Mouse (Mus musculus) MEL (cell line): ENCODE data around the gene Psma5. TPM values are rescaled to one million over a fixed set of nuclear protein-coding genes. Genes with fewer than 3 reads are reported as not detected.

Experiments
- DNase-seq: peaks from one replicate; pipeline ENCODE4 v3.0.0; 2011; ENCODE audit warnings: low read depth, low spot score
- H3K27ac ChIP-seq: 2 replicates; pipeline ENCODE4 v1.5.1; 2012; ENCODE audit warnings: low read depth, mild to moderate bottlenecking, control low read depth, low read length, moderate library complexity; ENCODE audit not compliant: control insufficient read depth
- H3K27me3 ChIP-seq, 2 experiments: fragments of 150-350 bp in 1 of 2; sonication (generic) in 1 of 2; 2 replicates each; pipeline ENCODE4 v1.6.1; 2012; ENCODE audit warnings: low read length in 2 of 2, mild to moderate bottlenecking in 2 of 2, improper control_type of control experiment in 1 of 2, moderate library complexity in 1 of 2; ENCODE audit not compliant: insufficient read depth in 2 of 2, control insufficient read depth in 1 of 2
- H3K36me3 ChIP-seq, 2 experiments: 2 replicates each; pipeline ENCODE4 v1.6.1; 2012 to 2014; ENCODE audit warnings: low read length in 2 of 2, improper control_type of control experiment in 1 of 2, inconsistent platforms in 1 of 2, mild to moderate bottlenecking in 1 of 2; ENCODE audit not compliant: insufficient read depth in 2 of 2, control insufficient read depth in 1 of 2
- H3K4me1 ChIP-seq, 2 experiments: fragments of 150-350 bp in 1 of 2; sonication (generic) in 1 of 2; 2 replicates each; pipeline ENCODE4 v1.6.1; 2012; ENCODE audit warnings: low read length in 2 of 2, improper control_type of control experiment in 1 of 2, mild to moderate bottlenecking in 1 of 2; ENCODE audit not compliant: insufficient read depth in 2 of 2, control insufficient read depth in 1 of 2
- H3K4me3 ChIP-seq, 2 experiments: fragments of 150-350 bp in 1 of 2; sonication (generic) in 1 of 2; 2 replicates each; pipeline ENCODE4 v1.5.1; 2012; ENCODE audit warnings: low read depth in 2 of 2, low read length in 2 of 2, mild to moderate bottlenecking in 2 of 2, moderate library complexity in 2 of 2, control low read depth in 1 of 2, improper control_type of control experiment in 1 of 2; ENCODE audit not compliant: control insufficient read depth in 1 of 2, insufficient read depth in 1 of 2
- H3K79me2 ChIP-seq: 2 replicates; pipeline ENCODE4 v1.6.1; 2012; ENCODE audit warnings: mild to moderate bottlenecking, low read length, moderate library complexity; ENCODE audit not compliant: control insufficient read depth, poor library complexity, insufficient read depth
- H3K9ac ChIP-seq: 2 replicates; pipeline ENCODE4 v1.6.1; 2012; ENCODE audit warnings: low read depth, mild to moderate bottlenecking, control low read depth, low read length, moderate library complexity; ENCODE audit not compliant: control insufficient read depth, poor library complexity, severe bottlenecking
- H3K9me3 ChIP-seq: fragments of 150-350 bp; sonication (generic); replicated peaks from 2 replicates; pipeline ENCODE4 v1.6.1; 2012; ENCODE audit warnings: mild to moderate bottlenecking, low read length, improper control_type of control experiment, moderate library complexity; ENCODE audit not compliant: insufficient read depth
- CHD1 ChIP-seq: IDR thresholded peaks from 2 replicates; pipeline ENCODE4 v1.6.1; 2012; ENCODE audit warnings: low read depth, mild to moderate bottlenecking, inconsistent platforms, low read length, improper control_type of control experiment
- CHD2 ChIP-seq: IDR thresholded peaks from 2 replicates; pipeline ENCODE4 v1.6.1; 2011; ENCODE audit warnings: low read length, improper control_type of control experiment
- ELF1 ChIP-seq: IDR thresholded peaks from 2 replicates; pipeline ENCODE4 v1.6.1; 2014; ENCODE audit warnings: low read depth, mild to moderate bottlenecking, inconsistent platforms, low read length, improper control_type of control experiment, moderate library complexity
- ETS1 ChIP-seq: IDR thresholded peaks from 2 replicates; pipeline ENCODE4 v1.6.1; 2012; ENCODE audit warnings: low read depth, mild to moderate bottlenecking, inconsistent platforms, low read length, improper control_type of control experiment, moderate library complexity
- GABPA ChIP-seq: IDR thresholded peaks from 2 replicates; pipeline ENCODE4 v1.6.1; 2012; ENCODE audit warnings: low read depth, mild to moderate bottlenecking, inconsistent platforms, low read length, improper control_type of control experiment, moderate library complexity
- GATA1 ChIP-seq: IDR thresholded peaks from 2 replicates; pipeline ENCODE4 v1.6.1; 2011; ENCODE audit warnings: low read depth, low read length, improper control_type of control experiment
- KAT2A ChIP-seq: conservative IDR thresholded peaks from 2 replicates; pipeline ENCODE4 v1.6.1; 2012; ENCODE audit warnings: low read depth, low read length, improper control_type of control experiment, inconsistent platforms
- MAFK ChIP-seq: IDR thresholded peaks from 2 replicates; pipeline ENCODE4 v1.6.1; 2011; ENCODE audit warnings: low read depth, mild to moderate bottlenecking, low read length, improper control_type of control experiment, borderline replicate concordance
- MEF2A ChIP-seq: IDR thresholded peaks from 2 replicates; pipeline ENCODE4 v1.6.1; 2014; ENCODE audit warnings: low read depth, mild to moderate bottlenecking, inconsistent platforms, low read length, improper control_type of control experiment; ENCODE audit not compliant: poor library complexity, insufficient replicate concordance, severe bottlenecking; ENCODE audit errors: extremely low read depth
- MXI1 ChIP-seq: IDR thresholded peaks from 2 replicates; pipeline ENCODE4 v1.6.1; 2011; ENCODE audit warnings: mild to moderate bottlenecking, low read depth, low read length, improper control_type of control experiment
- MYB ChIP-seq: IDR thresholded peaks from 2 replicates; pipeline ENCODE4 v1.6.1; 2011; ENCODE audit warnings: mild to moderate bottlenecking, low read depth, low read length, improper control_type of control experiment
- NELFE ChIP-seq: IDR thresholded peaks from 2 replicates; pipeline ENCODE4 v1.6.1; 2011; ENCODE audit warnings: low read depth, low read length, improper control_type of control experiment
- NRF1 ChIP-seq: IDR thresholded peaks from 2 replicates; pipeline ENCODE4 v1.6.1; 2014; ENCODE audit warnings: low read depth, mild to moderate bottlenecking, inconsistent platforms, low read length, improper control_type of control experiment, moderate library complexity; ENCODE audit not compliant: poor library complexity, insufficient read depth, severe bottlenecking
- POLR2A ChIP-seq, 2 experiments: IDR thresholded peaks; 2 replicates each; pipeline ENCODE4 v1.6.1; 2011 to 2012; ENCODE audit warnings: low read length in 2 of 2, mild to moderate bottlenecking in 2 of 2, control low read depth in 1 of 2, improper control_type of control experiment in 1 of 2, low read depth in 1 of 2, moderate library complexity in 1 of 2; ENCODE audit not compliant: control insufficient read depth in 1 of 2, insufficient read depth in 1 of 2, poor library complexity in 1 of 2
- RAD21 ChIP-seq: IDR thresholded peaks from 2 replicates; pipeline ENCODE4 v1.6.1; 2011; ENCODE audit warnings: mild to moderate bottlenecking, low read depth, low read length, improper control_type of control experiment
- RCOR1 ChIP-seq: IDR thresholded peaks from 2 replicates; pipeline ENCODE4 v1.6.1; 2012; ENCODE audit warnings: low read depth, mild to moderate bottlenecking, inconsistent platforms, low read length, improper control_type of control experiment
- TCF12 ChIP-seq: IDR thresholded peaks from 2 replicates; pipeline ENCODE4 v1.6.1; 2014; ENCODE audit warnings: low read depth, mild to moderate bottlenecking, inconsistent platforms, low read length, improper control_type of control experiment, moderate library complexity
- UBTF ChIP-seq: IDR thresholded peaks from 2 replicates; pipeline ENCODE4 v1.6.1; 2012; ENCODE audit warnings: low read depth, mild to moderate bottlenecking, inconsistent platforms, low read length, improper control_type of control experiment, moderate library complexity, borderline replicate concordance; ENCODE audit not compliant: insufficient read depth
- USF1 ChIP-seq: IDR thresholded peaks from 2 replicates; pipeline ENCODE4 v1.6.1; 2014; ENCODE audit warnings: low read depth, mild to moderate bottlenecking, inconsistent platforms, low read length, improper control_type of control experiment, moderate library complexity
- USF2 ChIP-seq, 2 experiments: IDR thresholded peaks; 2 replicates each; pipeline ENCODE4 v1.6.1; 2011 to 2012; ENCODE audit warnings: improper control_type of control experiment in 2 of 2, low read length in 2 of 2, borderline replicate concordance in 1 of 2, inconsistent platforms in 1 of 2, low read depth in 1 of 2, mild to moderate bottlenecking in 1 of 2; ENCODE audit not compliant: insufficient read depth in 1 of 2
- ZKSCAN1 ChIP-seq: IDR thresholded peaks from 2 replicates; pipeline ENCODE4 v1.6.1; 2012; ENCODE audit warnings: low read depth, mild to moderate bottlenecking, inconsistent platforms, low read length, improper control_type of control experiment, moderate library complexity
- polyA plus RNA-seq, 2 experiments: library from polyadenylated mRNA; stranded (reverse) in 1 of 2; unstranded in 1 of 2; fragments of >175 nt in 1 of 2; fragments of >200 nt in 1 of 2; gene quantifications; 2 replicates each; pipeline versions ENCODE4 v1.2.1 to v1.2.4; 2012; ENCODE audit warnings: low replicate concordance in 2 of 2, low read depth in 1 of 2; ENCODE audit not compliant: insufficient read length in 2 of 2, insufficient read depth in 1 of 2, missing spikeins in 1 of 2
- total RNA-seq: library from RNA; depleted of rRNA; stranded (reverse); fragments of 300-350 nt; gene quantifications from 2 replicates; pipeline ENCODE4 v1.2.3, GENCODE M21; 2012

The Psma5 gene
- total and polyA plus RNA-seq, 3 experiments = 353 to 429 TPM; not detected in 1

DNA sequence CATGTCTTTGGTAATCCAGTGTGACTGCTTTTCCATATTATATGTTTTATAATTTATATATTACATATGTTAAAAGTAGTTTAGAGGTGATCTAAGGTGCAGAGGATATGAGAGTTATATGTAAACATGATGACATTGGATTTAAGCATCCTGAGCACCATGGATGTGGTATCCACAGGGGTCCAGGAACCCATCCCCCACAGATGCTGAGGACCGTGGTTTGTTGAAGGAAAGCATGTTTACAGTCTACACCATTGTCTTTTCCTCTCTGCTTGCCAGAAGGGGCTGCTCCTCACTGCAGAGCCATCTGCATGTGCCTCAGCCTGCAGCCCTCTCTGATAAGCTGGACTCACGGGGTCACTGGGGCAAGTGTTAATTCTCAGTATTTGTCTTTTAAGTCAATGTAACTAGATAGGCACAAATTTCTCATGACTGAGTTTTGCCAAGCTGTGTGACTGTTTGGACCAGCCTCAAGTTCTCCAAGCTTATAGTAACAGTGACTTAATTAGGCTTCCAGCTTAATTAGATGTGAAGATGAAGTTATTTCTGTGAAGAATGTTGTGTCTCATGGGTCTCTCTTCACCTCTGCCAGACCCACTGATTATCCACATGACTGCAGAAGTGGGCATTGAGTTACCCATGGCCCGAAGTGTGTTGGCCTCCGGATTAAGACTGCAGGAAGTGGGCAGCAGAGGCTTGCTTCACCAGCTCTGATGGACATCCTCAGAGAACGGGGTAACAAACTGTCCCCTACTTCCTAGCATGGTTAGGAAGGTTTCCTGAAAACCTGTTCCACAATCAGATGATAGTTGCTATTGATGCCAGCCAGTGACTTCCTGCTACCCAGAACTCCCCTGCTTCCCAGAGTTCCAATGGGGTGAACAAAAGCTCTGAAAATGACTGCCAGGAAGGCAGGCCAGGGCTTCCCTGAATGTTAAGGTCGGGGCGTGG is 41.2 kb downstream of the Psma5 start:
- peaks cover 0 to 20% of the 10 kb centered on the region in 2 experiments; a peak in 2 of 4 replicates for H3K36me3 ChIP-seq
- no peak overlapping the region for H3K4me3 ChIP-seq
- no peak for DNase-seq
- peaks cover 13 to 18% of the 10 kb centered on the region in 2 experiments for H3K4me1 ChIP-seq
- no peaks in the 10 kb centered on the region for H3K9me3 ChIP-seq
- no peak overlapping the region for H3K9ac ChIP-seq
- H3K27me3 ChIP-seq = no peaks in the 10 kb centered on the region
- peaks cover 4% of the 10 kb centered on the region for H3K79me2 ChIP-seq
- TF ChIP-seq RAD21 (no peak), RCOR1 (no peak), NELFE (no peak), CHD1 (no peak), MYB (no peak), ZKSCAN1 (no peak), GATA1 (no peak), ELF1 (no peak), MEF2A (no peak)
- TF ChIP-seq, all 39 proteins: peak for 0
- H3K27ac ChIP-seq = no peak overlapping the region

DNA sequence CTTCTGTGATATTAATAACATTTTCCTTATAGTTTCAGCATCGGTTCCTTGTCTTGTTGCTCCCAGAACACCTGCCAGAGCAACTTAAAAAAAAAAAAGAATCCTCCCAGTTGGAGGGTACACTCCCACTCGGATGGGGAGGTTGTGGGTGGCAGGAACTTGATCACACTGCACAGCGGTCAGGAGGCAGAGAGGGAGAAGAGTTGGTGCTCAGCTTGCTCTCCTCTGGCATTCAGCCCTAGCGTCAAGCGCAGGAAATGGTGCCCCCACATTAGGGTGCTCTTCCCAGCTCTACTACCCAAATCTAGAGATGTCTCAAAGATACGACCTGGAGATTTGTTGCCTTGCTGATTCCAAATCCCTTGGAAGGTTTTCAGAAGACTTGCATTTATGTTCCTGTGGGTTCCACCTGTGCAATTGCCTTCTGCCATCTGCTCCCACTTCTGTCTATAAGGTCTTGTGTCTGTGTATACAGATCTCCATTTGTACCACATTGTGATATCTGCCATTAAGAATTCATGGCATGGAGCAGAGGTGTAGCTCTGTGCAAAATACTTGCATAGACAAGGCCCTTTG is 43.8 kb downstream of the Psma5 start:
- Histone ChIP-seq H3K79me2 (peaks cover 5% of the 10 kb centered on the region), H3K27me3 (no peaks in the 10 kb centered on the region), H3K9ac (no peak overlapping the region), H3K27ac (no peak overlapping the region), H3K9me3 (no peaks in the 10 kb centered on the region), H3K36me3 (peaks cover 0 to 10% of the 10 kb centered on the region in 2 experiments; a peak in 2 of 4 replicates), H3K4me1 (peaks cover 4 to 12% of the 10 kb centered on the region in 2 experiments; a peak in 3 of 4 replicates), H3K4me3 (no peak overlapping the region)
- TF ChIP-seq ETS1 (no peak), KAT2A (no peak), CHD1 (no peak), MAFK (no peak), CHD2 (no peak), UBTF (no peak), MXI1 (no peak), USF1 (no peak), RAD21 (no peak), NRF1 (no peak), POLR2A (IDR thresholded peaks at IDR 0.05; ENCODE audit: control insufficient read depth in 1 of 2, insufficient read depth in 1 of 2, low read depth in 1 of 2, low read length in 2 of 2, poor library complexity in 1 of 2) (no peak), MYB (no peak), USF2 (IDR thresholded peaks at IDR 0.05; ENCODE audit: borderline replicate concordance in 1 of 2, insufficient read depth in 1 of 2, low read depth in 1 of 2, low read length in 2 of 2) (no peak), GABPA (no peak), TCF12 (no peak)
- DNase-seq = no peak
